In the genomic region with DNA sequence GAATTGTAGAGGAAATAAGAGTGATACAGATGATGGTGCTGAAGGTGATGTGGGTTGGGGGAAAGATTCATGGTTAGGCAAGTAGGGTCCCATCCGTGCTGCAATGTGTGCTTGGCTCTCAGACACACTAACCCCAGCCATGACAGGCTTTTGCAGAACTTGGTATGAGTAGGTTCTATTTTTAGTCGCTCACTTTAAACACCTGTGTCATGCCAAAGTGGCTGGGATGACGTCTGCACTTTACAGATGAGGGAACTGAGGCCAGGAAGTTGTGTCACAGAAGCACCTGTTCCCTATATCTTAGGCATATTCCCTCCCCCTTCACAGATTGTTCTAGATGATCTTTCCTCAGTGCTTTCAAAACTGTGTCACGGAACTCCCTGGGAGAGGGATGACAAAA, we compare ENCODE assay signal across 33 mouse cellular contexts. TPM values are rescaled to one million over a fixed set of nuclear protein-coding genes. Genes with fewer than 3 reads are reported as not detected.
"Had no signal": no experiment of that assay in that cellular context is flagged by ENCODE, and none has a peak within 500 bp of the region (broad histone marks: within the 10 kb centered on the region; RNA-seq: fewer than 3 reads in every experiment).

No protein-coding gene starts in this region.

- H3K27ac ChIP-seq: gastrocnemius, adult 2 months; heart, embryonic 13.5 days; heart, embryonic 15.5 days; hindbrain, embryonic 10.5 days; hindbrain, embryonic 12.5 days; hindbrain, embryonic 14.5 days; intestine, embryonic 15.5 days; layer of hippocampus, adult 2 months; left cerebral cortex, adult 2 months; limb, embryonic 10.5 days; limb, embryonic 12.5 days; liver, embryonic 12.5 days; liver, embryonic 14.5 days had no signal

- H3K36me3 ChIP-seq: heart, embryonic 13.5 days; heart, embryonic 15.5 days; hindbrain, embryonic 10.5 days; hindbrain, embryonic 12.5 days; intestine, embryonic 15.5 days; limb, embryonic 10.5 days; limb, embryonic 12.5 days; liver, embryonic 12.5 days had no signal

- ATAC-seq: hindbrain, embryonic 16.5 days; inflammation-experienced regulatory T-cells, adult 6 months; intestine, embryonic 15.5 days; intestine, postnatal 0 days; liver, embryonic 12.5 days had no signal

- H3K4me2 ChIP-seq: heart, embryonic 11.5 days; heart, embryonic 13.5 days; heart, embryonic 15.5 days; hindbrain, embryonic 12.5 days; hindbrain, embryonic 14.5 days; intestine, embryonic 15.5 days; limb, embryonic 12.5 days; liver, embryonic 12.5 days had no signal

- H3K4me3 ChIP-seq: gastrocnemius, adult 2 months; heart, embryonic 13.5 days; heart, embryonic 15.5 days; hindbrain, embryonic 10.5 days; hindbrain, embryonic 12.5 days; intestine, embryonic 15.5 days; layer of hippocampus, adult 2 months; left cerebral cortex, adult 2 months; limb, embryonic 10.5 days; limb, embryonic 12.5 days; liver, embryonic 12.5 days had no signal

- H3K27me3 ChIP-seq: heart, embryonic 13.5 days; heart, embryonic 15.5 days; hindbrain, embryonic 12.5 days; intestine, embryonic 15.5 days; limb, embryonic 12.5 days; liver, embryonic 12.5 days had no signal

- H3K4me1 ChIP-seq: heart, embryonic 13.5 days; heart, embryonic 15.5 days; hindbrain, embryonic 10.5 days; hindbrain, embryonic 12.5 days; intestine, embryonic 15.5 days; limb, embryonic 10.5 days; limb, embryonic 12.5 days; liver, embryonic 12.5 days had no signal

- H3K9me3 ChIP-seq: heart, embryonic 13.5 days; heart, embryonic 15.5 days; hindbrain, embryonic 10.5 days; hindbrain, embryonic 12.5 days; intestine, embryonic 15.5 days; limb, embryonic 10.5 days; limb, embryonic 12.5 days; liver, embryonic 12.5 days had no signal

- H3K9ac ChIP-seq: heart, embryonic 13.5 days; heart, embryonic 15.5 days; hindbrain, embryonic 12.5 days; hindbrain, embryonic 14.5 days; intestine, embryonic 15.5 days; limb, embryonic 12.5 days; liver, embryonic 12.5 days; liver, embryonic 14.5 days had no signal

- DNase-seq: gastrocnemius, adult 2 months; gastrocnemius, postnatal 10 days; gastrocnemius, postnatal 25 days; heart, postnatal 14 days; heart, postnatal 36 days; kidney, adult 18-20 months; kidney, adult 8-10 months; kidney, postnatal 10 days; kidney, postnatal 25 days; kidney, postnatal 4 days; liver had no signal

RNA-seq across cellular contexts. Expression of a gene that starts 16.2 kb away (rescaled TPM):
- total RNA-seq: gastrocnemius, adult 2 months; gastrocnemius, postnatal 10 days; gastrocnemius, postnatal 25 days; granulocyte monocyte progenitor cell, adult 5-6 weeks; heart, adult 8-10 months; heart, postnatal 14 days; heart, postnatal 36 days; left cerebral cortex, postnatal 36 days had no signal
- polyA plus RNA-seq: heart, postnatal 0 days; hindbrain, embryonic 12.5 days; hindbrain, embryonic 16.5 days; inflammation-experienced regulatory T-cells, adult 6 months; kidney, embryonic 14.5 days; limb, embryonic 10.5 days; limb, embryonic 12.5 days; limb, embryonic 14.5 days had no signal
